Mouse (Mus musculus) thymus, postnatal 36 days (tissue): ENCODE results near the gene Mto1.
"Not testable (repeated sequence)": the region's sequence is repeated elsewhere in the genome, so short reads cannot be mapped to it uniquely, and the experiment has no call there.

Source experiments
- DNase-seq, 2 experiments: peaks; one replicate each; pipeline ENCODE4 v3.0.0; 2022; ENCODE audit warnings: mixed read lengths in 2 of 2

Mto1 gene

GRCm38 (mm10) chr9:78508106-78508786, 60.2 kb downstream of the Mto1 start:
- no peak for DNase-seq

GRCm38 (mm10) chr9:78511705-78512104, 63.7 kb downstream of the Mto1 start:
- DNase-seq = no peak

- no peak for DNase-seq
Observed at GRCm38 (mm10) chr9:78513776-78514500, 65.9 kb downstream of the Mto1 start.

- DNase-seq = no peak
Observed at GRCm38 (mm10) chr9:78514681-78515080, 66.7 kb downstream of the Mto1 start.

- no peak for DNase-seq
Observed at GRCm38 (mm10) chr9:78516125-78516524, 68.1 kb downstream of the Mto1 start.

GRCm38 (mm10) chr9:78517237-78517636, 69.2 kb downstream of the Mto1 start:
- not testable (repeated sequence) for DNase-seq

GRCm38 (mm10) chr9:78520127-78520779, 72.2 kb downstream of the Mto1 start:
- DNase-seq = no peak

GRCm38 (mm10) chr9:78520780-78521601, 73.0 kb downstream of the Mto1 start:
- DNase-seq = peak; percentile 23 to 30

GRCm38 (mm10) chr9:78521689-78522088, 73.7 kb downstream of the Mto1 start:
- DNase-seq = peak; percentile 47 to 58
